Mouse (Mus musculus) CH12.LX (cell line): ENCODE results near the gene Hpca. TPM values are rescaled to one million over a fixed set of nuclear protein-coding genes. Genes with fewer than 3 reads are reported as not detected.
A peak's percentile ranks its signal among the peaks of the same experiment; 100 is the strongest.

ENCODE experiments used
- DNase-seq: peaks from one replicate; pipeline ENCODE4 v3.0.0-alpha.2; 2013; ENCODE audit errors: extremely low read depth
- H3K27ac ChIP-seq: 2 replicates; pipeline ENCODE4 v1.5.1; 2012; ENCODE audit warnings: low read depth, mild to moderate bottlenecking, control low read depth, moderate library complexity; ENCODE audit not compliant: insufficient read depth
- H3K27me3 ChIP-seq: replicated peaks from 2 replicates; pipeline ENCODE3; 2012; ENCODE audit warnings: inconsistent platforms
- H3K36me3 ChIP-seq, 2 experiments: replicated peaks in 1 of 2; 2 replicates each; pipeline versions ENCODE3 to v1.6.1; 2012; ENCODE audit warnings: inconsistent platforms in 1 of 2, low read length in 1 of 2, mild to moderate bottlenecking in 1 of 2, mixed read lengths in 1 of 2, moderate library complexity in 1 of 2; ENCODE audit not compliant: control insufficient read depth in 1 of 2, insufficient read depth in 1 of 2
- H3K4me1 ChIP-seq, 2 experiments: 2 replicates each; pipeline ENCODE4 v1.6.1; 2012; ENCODE audit warnings: inconsistent platforms in 1 of 2, moderate library complexity in 1 of 2; ENCODE audit not compliant: insufficient read depth in 2 of 2, control insufficient read depth in 1 of 2
- H3K4me2 ChIP-seq: 2 replicates; pipeline ENCODE4 v1.6.1; 2012; ENCODE audit warnings: low read depth, mild to moderate bottlenecking, control low read depth; ENCODE audit not compliant: poor library complexity, insufficient read depth, severe bottlenecking
- H3K4me3 ChIP-seq, 3 experiments: fragments of 150-350 bp in 1 of 3; sonication (generic) in 1 of 3; replicated peaks in 1 of 3; 2 replicates each; pipeline versions ENCODE3 to v1.5.1; 2011 to 2012; ENCODE audit warnings: low read depth in 2 of 3, low read length in 2 of 3, mild to moderate bottlenecking in 2 of 3, moderate library complexity in 2 of 3, control low read depth in 1 of 3, improper control_type of control experiment in 1 of 3, inconsistent platforms in 1 of 3, mixed read lengths in 1 of 3; ENCODE audit not compliant: poor library complexity in 1 of 3
- H3K79me2 ChIP-seq: replicated peaks from 2 replicates; pipeline ENCODE4 v1.6.1; 2012; ENCODE audit warnings: mild to moderate bottlenecking, moderate library complexity; ENCODE audit not compliant: control insufficient read depth, poor library complexity, insufficient read depth, severe bottlenecking; ENCODE audit errors: extremely low read depth
- H3K9ac ChIP-seq: 2 replicates; pipeline ENCODE4 v1.6.1; 2012; ENCODE audit warnings: low read depth, mild to moderate bottlenecking, control low read depth, moderate library complexity; ENCODE audit not compliant: insufficient read depth
- H3K9me3 ChIP-seq: replicated peaks from 2 replicates; pipeline ENCODE3; 2012; ENCODE audit warnings: low read length, inconsistent platforms, mixed read lengths
- CHD2 ChIP-seq: IDR thresholded peaks from 2 replicates; pipeline ENCODE4 v1.6.1; 2011; ENCODE audit warnings: low read length, improper control_type of control experiment
- CTCF ChIP-seq, 2 experiments: IDR thresholded peaks in 1 of 2; conservative IDR thresholded peaks in 1 of 2; 2 replicates each; pipeline ENCODE4 v1.5.1; 2011 to 2012; ENCODE audit warnings: low read depth in 2 of 2, low read length in 2 of 2, improper control_type of control experiment in 1 of 2, inconsistent platforms in 1 of 2, mild to moderate bottlenecking in 1 of 2, moderate library complexity in 1 of 2
- EP300 ChIP-seq: IDR thresholded peaks from 2 replicates; pipeline ENCODE4 v1.6.1; 2011; ENCODE audit warnings: low read length, improper control_type of control experiment
- IRF4 ChIP-seq: IDR thresholded peaks from 2 replicates; pipeline ENCODE4 v1.6.1; 2014; ENCODE audit warnings: low read depth, mild to moderate bottlenecking, inconsistent platforms, low read length, improper control_type of control experiment
- JUND ChIP-seq: conservative IDR thresholded peaks from 2 replicates; pipeline ENCODE4 v1.6.1; 2011; ENCODE audit warnings: low read depth, low read length, improper control_type of control experiment
- KAT2A ChIP-seq: IDR thresholded peaks from 2 replicates; pipeline ENCODE4 v1.6.1; 2012; ENCODE audit warnings: low read length, improper control_type of control experiment, inconsistent platforms; ENCODE audit not compliant: insufficient replicate concordance
- MAFK ChIP-seq: IDR thresholded peaks from 2 replicates; pipeline ENCODE4 v1.6.1; 2011; ENCODE audit warnings: low read length, improper control_type of control experiment; ENCODE audit not compliant: insufficient replicate concordance
- RAD21 ChIP-seq: IDR thresholded peaks from 2 replicates; pipeline ENCODE4 v1.6.1; 2011; ENCODE audit warnings: low read depth, mild to moderate bottlenecking, low read length, improper control_type of control experiment, moderate library complexity
- SMC3 ChIP-seq: IDR thresholded peaks from 2 replicates; pipeline ENCODE4 v1.6.1; 2011; ENCODE audit warnings: low read depth, low read length, improper control_type of control experiment
- USF2 ChIP-seq: conservative IDR thresholded peaks from 2 replicates; pipeline ENCODE4 v1.6.1; 2011; ENCODE audit warnings: low read depth, low read length, improper control_type of control experiment
- ZC3H11A ChIP-seq: IDR thresholded peaks from 2 replicates; pipeline ENCODE4 v1.6.1; 2012; ENCODE audit warnings: low read depth, mild to moderate bottlenecking, inconsistent platforms, low read length, improper control_type of control experiment
- ZMIZ1 ChIP-seq: IDR thresholded peaks from 2 replicates; pipeline ENCODE4 v1.6.1; 2012; ENCODE audit warnings: low read depth, mild to moderate bottlenecking, inconsistent platforms, low read length, improper control_type of control experiment
- ZNF384 ChIP-seq: IDR thresholded peaks from 2 replicates; pipeline ENCODE4 v1.6.1; 2012; ENCODE audit warnings: low read depth, low read length, improper control_type of control experiment, inconsistent platforms
- dilution Hi-C: fragments of 300-500 bp; cut with MboI; formaldehyde crosslinking; loops from 2 replicates; pipeline ENCODE4 v1.14.3; 2020; ENCODE audit warnings: low sequenced_read_pairs; ENCODE audit not compliant: extremely low pct_unique_long_range_greater_than_20kb, extremely low pct_ligation_motif_present
- in situ Hi-C: fragments of 300-500 bp; cut with MboI; formaldehyde crosslinking; loops from 3 replicates; pipeline ENCODE4 v1.14.3; 2019; ENCODE audit warnings: low sequenced_read_pairs, low pct_ligation_motif_present, low pct_unique_long_range_greater_than_20kb, mixed read lengths
- polyA plus RNA-seq: library from polyadenylated mRNA; unstranded; fragments of >175 nt; gene quantifications from 2 replicates; pipeline ENCODE4 v1.2.1, GENCODE M21; 2012; ENCODE audit warnings: low read depth; ENCODE audit not compliant: insufficient read length
- total RNA-seq, 2 experiments: library from RNA; depleted of rRNA; stranded (reverse); fragments of 300-350 nt in 1 of 2; fragments of >200 nt in 1 of 2; gene quantifications; 2 replicates each; pipeline ENCODE4 v1.2.3; 2012 to 2014

Hpca gene
- total and polyA plus RNA-seq, 3 experiments, result 1.3 to 28.5 (median 2.9) TPM

DNA sequence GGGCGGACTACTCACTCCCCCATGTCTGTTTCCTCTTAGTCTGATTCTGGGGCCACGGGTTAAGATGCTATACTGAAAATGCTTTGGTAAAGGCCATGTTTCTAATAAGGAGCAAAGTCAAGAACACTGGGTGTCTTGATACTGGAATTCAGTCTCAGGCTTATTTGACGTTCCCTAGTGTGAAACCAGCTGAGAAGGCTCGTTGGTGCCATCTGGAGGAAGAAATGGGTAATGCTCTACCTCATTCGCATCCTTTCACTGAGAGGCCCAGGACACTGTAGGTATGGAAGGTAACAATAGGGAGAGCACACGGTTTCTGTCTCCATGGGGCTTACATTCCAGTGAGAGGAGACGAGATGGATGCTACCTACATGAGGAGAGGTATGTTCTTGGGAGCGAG is 35.8 kb downstream of the Hpca start:
- in situ Hi-C loops (loop anchor here (10.0 kb wide), 1 partner anchor 371 kb away; no protein-coding TSS in a partner anchor), dilution Hi-C loops (no loop called here)
- H3K4me2 ChIP-seq, result no peak overlapping the region
- no peak overlapping the region for H3K9ac ChIP-seq
- no peaks in the 10 kb centered on the region for H3K27me3 ChIP-seq
- H3K4me3 ChIP-seq, result no peak overlapping the region
- peak; percentile 76 for DNase-seq
- no peak overlapping the region for H3K27ac ChIP-seq
- peaks cover 0 to 9% of the 10 kb centered on the region in 2 experiments; a peak in 1 of 4 replicates for H3K4me1 ChIP-seq
- TF ChIP-seq SMC3 (peak; percentile 90), ZNF384 (no peak), RAD21 (peak; percentile 80), ZC3H11A (peak; percentile 72), CTCF (conservative IDR thresholded peaks at IDR 0.05 in 1 of 2, IDR thresholded peaks at IDR 0.05 in 1 of 2; ENCODE audit: low read depth in 2 of 2, low read length in 2 of 2) (peak; percentile 84 to 88)
- no peaks in the 10 kb centered on the region for H3K79me2 ChIP-seq
- no peaks in the 10 kb centered on the region for H3K9me3 ChIP-seq
- H3K36me3 ChIP-seq, result peaks cover 21 to 58% of the 10 kb centered on the region in 2 experiments

- dilution Hi-C loops, result no loop called here
- Histone ChIP-seq H3K27ac (no peak overlapping the region), H3K9me3 (no peaks in the 10 kb centered on the region), H3K36me3 (peaks cover 32 to 70% of the 10 kb centered on the region in 2 experiments), H3K4me3 (no peak overlapping the region), H3K4me2 (no peak overlapping the region), H3K27me3 (no peaks in the 10 kb centered on the region), H3K9ac (no peak overlapping the region), H3K79me2 (no peaks in the 10 kb centered on the region), H3K4me1 (peaks cover 0 to 9% of the 10 kb centered on the region in 2 experiments; a peak in 1 of 4 replicates)
- DNase-seq, result no peak
- TF ChIP-seq USF2, result no peak
- TF ChIP-seq JUND, result no peak
- no peak for TF ChIP-seq MAFK
- no peak for TF ChIP-seq IRF4
- in situ Hi-C loops, result loop anchor here (10.0 kb wide), 1 partner anchor 370 kb away; no protein-coding TSS in a partner anchor
Observed at GRCm38 (mm10) chr4:129084896-129085295, 36.9 kb downstream of the Hpca start.

GRCm38 (mm10) chr4:129082379-129083115 is 39.3 kb downstream of the Hpca start:
- Histone ChIP-seq H3K79me2 (no peaks in the 10 kb centered on the region), H3K9me3 (no peaks in the 10 kb centered on the region), H3K4me2 (no peak overlapping the region), H3K27ac (no peak overlapping the region), H3K4me3 (no peak overlapping the region), H3K4me1 (peaks cover 0 to 9% of the 10 kb centered on the region in 2 experiments; a peak in 1 of 4 replicates), H3K36me3 (peaks cover 46 to 92% of the 10 kb centered on the region in 2 experiments), H3K27me3 (no peaks in the 10 kb centered on the region), H3K9ac (no peak overlapping the region)
- peak; percentile 79 for DNase-seq
- TF ChIP-seq EP300, result no peak
- no peak for TF ChIP-seq ZMIZ1
- no peak for TF ChIP-seq CHD2
- peak; percentile 75; the same call in 1 of the 2 replicates for TF ChIP-seq ZC3H11A
- no peak for TF ChIP-seq JUND
- peak; percentile 96 for TF ChIP-seq SMC3
- peak; percentile 44 to 92; a peak in 3 of 4 replicates for TF ChIP-seq CTCF (conservative IDR thresholded peaks at IDR 0.05 in 1 of 2, IDR thresholded peaks at IDR 0.05 in 1 of 2; ENCODE audit: low read depth in 2 of 2, low read length in 2 of 2)
- TF ChIP-seq MAFK, result no peak
- no peak for TF ChIP-seq USF2
- TF ChIP-seq RAD21, result peak; percentile 94
- TF ChIP-seq KAT2A, result no peak
- in situ Hi-C loops (loop anchor here (10.0 kb wide), 1 partner anchor 368 kb away; no protein-coding TSS in a partner anchor), dilution Hi-C loops (no loop called here)
